Mouse (Mus musculus) liver, adult 2 months (tissue): Measurements from ENCODE around the gene Morc2a.
"Not testable (repeated sequence)": the region's sequence is repeated elsewhere in the genome, so short reads cannot be mapped to it uniquely, and the experiment has no call there.

ENCODE experiments used
- CTCF ChIP-seq: fragments of 200-500 bp; IDR thresholded peaks from 2 replicates; pipeline ENCODE4 v1.5.1; 2011; ENCODE audit warnings: low read depth, low read length, control low read depth
- POLR2A ChIP-seq: fragments of 200-500 bp; IDR thresholded peaks from 2 replicates; pipeline ENCODE4 v1.6.1; 2011; ENCODE audit warnings: low read length, control low read depth; ENCODE audit not compliant: insufficient read depth; ENCODE audit errors: extremely low read depth

- not testable (repeated sequence) for TF ChIP-seq POLR2A, CTCF
These were observed 47.0 kb upstream of the Morc2a start for GRCm38 (mm10) chr11:3601966-3602365.
